Mouse (Mus musculus) embryo, embryonic 10 days (tissue): ENCODE measurements around the gene Galk2.

Experiments
- DNase-seq: peaks from one replicate; pipeline ENCODE4 v3.0.0-alpha.2; 2015; ENCODE audit warnings: low spot score

Gene Galk2

DNA sequence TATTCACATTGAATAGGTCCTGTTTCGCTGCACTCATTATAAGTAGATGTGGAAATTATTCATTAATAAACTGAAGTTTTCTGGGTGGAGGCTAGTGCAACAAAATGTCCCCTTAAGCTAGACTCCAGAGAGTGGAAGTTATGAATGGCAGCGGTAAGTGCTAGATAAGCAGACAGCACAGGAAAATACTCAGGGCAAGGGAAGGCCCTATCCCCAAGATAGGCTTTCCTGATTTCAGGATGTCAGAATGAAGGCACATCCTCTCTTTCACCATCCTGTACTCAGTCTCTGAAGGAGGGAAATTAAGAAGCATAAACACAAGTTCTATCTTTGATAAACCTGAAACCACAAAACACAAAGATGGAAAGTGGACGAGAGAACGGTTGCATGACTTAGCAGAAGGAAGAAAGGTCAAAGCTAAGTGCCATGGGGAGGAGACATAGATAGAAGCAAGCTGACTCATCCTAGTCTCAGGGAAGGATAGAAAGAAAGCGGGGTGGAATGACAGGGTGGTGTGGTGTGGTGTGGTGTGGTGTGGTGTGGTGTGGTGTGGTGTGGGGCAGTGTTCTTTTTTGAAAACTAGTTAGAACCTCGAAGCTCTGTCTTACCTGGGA, 42.0 kb downstream of the Galk2 start:
- DNase-seq, result no peak

DNA sequence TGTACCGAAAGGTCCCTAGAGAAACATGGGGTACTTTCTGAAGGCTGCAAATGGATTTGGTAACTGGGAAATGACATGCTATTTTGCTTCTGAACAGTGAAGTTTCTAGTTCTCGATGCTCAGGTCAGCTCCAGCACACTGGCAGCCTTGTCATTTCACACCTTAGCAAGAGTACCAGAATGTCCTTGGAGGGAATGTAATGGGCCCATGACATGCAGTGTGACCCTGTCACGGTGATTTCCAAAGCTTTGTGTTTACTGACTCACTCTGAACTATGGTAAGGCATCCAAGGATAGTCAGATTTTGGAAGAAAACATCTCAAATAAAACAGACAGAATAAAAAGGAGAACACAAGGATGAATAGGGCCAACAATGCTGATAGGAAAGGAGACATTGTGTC, 42.5 kb downstream of the Galk2 start:
- no peak for DNase-seq

DNA sequence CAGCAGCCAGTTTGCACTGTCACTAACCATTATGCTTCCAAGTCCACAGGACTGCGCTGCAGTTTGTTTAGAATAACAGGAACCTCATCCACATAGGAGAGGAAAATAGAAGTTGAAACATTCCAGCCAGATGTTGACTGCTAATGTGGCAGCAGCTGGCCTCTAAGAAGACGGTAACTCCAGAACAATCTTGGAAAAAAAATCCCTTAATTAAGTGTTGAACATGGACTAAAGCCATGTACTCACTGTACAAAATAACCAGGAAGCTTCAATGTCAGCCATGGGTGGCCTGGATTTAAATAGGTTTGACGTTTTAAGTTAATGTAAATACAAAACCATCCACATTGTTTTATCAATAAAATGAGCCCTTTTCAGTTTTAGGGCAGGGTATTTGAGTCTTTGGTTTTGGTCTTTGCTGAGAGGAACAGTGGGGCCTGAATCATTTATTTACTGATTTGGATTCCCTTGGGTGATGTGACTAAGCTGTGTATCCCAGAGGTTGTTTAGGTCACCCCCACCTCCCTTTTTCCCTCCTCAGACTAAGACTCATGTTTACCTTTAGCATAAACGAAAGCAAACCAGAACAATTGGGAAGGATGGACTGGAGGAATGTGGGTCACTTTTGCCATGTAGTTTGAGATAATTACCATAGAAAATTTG, 47.6 kb downstream of the Galk2 start:
- DNase-seq, result no peak

DNA sequence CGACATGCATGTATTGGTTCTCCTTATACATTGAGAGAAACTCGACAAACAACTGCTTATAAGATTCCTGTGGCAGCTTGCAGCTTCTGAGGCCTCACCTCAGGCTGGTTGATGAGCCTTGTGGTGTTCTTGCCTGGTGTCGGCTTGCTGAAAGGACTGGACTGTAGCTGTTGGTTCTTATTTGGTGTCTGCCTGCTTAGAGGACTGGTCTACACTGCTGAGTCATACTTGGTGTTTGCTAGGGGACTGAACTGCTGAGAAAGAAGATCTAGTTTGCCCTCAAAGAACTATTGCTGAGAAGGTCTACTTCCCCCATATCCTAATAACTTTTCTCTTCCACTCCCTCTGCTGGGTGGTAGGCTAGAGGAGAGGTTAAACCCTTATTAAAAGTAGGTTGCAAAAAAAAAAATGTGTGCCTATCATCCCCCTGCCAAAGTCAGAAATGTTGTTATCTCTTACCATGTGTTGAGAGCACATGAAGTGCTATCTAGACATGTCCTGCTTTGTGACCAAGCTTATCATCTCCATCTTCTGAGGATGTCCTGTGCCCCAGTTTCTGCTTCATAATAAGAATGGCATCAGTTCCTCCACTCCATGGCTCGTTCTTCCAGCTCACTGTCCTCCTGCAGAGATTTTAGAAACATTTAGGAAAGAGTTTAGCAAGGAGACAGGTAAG, 48.8 kb downstream of the Galk2 start:
- DNase-seq, result no peak

DNA sequence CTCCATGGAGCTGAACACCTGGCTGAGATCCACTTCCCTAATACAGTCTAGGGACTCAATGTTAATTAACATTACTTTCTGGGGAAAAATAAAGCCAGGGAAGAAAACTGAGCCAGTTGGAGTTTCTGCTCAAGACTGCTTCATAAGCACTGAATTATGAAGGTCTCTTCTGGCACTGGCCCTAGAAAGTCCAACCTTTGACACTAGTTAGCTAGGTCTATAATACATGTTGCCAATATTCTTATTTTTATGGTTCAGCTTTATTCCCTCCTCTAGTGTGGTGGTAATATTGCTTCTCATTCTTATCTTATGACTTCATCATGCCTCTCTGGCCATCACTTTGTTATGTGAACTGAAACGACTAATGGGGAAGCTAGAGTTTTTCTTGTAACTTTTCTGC, 55.3 kb downstream of the Galk2 start:
- DNase-seq, result no peak

DNA sequence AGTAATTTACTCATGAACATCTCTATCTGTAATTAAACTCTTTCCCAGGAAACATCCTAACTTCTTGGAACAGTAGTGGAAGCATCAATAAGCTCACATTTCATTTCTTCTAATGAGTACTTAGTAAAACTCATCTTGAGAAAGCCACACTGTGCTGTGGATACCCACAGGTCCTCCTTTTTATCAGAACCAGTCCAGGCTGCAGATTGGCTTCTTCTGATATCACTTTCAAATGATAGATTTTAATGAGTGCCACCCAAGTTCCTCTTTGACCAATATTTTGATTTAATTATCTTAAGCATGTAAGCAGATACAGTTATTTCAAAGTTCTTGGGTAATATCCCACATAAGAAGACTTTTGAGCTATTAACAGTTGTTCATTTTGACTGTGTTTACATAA, 55.8 kb downstream of the Galk2 start:
- DNase-seq, result no peak

DNA sequence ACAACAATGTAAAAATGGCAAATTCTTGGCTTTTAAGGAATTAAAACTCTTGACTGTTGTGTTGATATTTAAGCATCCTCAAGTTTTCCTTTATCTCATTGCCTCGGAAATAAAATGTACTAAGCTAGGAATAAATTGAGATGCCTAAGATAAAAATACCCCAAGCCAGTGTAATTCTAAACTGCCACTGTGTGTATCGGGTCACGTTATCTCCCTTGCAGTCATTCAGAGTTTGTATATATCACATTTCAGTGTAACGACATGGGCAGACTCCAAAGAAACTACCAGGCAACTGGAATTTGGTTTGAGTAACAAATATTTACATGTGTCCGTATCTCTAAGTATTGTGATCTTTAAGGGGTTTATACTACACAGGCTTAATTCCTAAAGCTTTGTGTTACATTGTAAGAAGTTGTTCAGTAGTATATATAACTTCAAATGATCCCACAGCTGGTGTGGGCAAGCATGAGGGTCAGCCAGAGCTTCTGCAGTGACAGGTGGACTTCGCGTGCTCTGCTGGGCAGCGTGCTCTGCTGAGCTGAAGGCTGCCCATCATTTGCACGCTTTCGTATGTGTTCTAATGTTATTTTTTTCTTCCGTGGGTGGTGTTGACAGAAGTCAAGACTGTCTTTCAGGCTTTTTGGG, 57.9 kb downstream of the Galk2 start:
- no peak for DNase-seq

DNA sequence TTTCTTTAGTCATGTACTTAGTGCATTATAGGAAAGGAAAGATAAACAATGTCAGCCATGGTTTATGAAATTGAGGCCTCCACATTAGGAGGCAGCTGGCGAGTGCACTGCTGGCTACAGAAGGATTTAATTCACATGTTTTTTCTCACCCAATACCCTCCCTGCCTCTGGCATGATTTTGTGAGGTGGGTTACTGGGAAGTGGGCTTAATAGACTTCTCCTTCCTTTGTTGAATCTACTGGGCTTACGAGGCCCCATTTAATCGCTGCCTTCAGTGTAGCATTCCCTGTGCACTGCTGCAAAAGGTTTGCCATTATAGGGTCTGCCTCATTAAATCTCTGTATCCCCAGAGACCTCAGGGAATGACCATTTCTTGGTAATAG, 58.4 kb downstream of the Galk2 start:
- no peak for DNase-seq

DNA sequence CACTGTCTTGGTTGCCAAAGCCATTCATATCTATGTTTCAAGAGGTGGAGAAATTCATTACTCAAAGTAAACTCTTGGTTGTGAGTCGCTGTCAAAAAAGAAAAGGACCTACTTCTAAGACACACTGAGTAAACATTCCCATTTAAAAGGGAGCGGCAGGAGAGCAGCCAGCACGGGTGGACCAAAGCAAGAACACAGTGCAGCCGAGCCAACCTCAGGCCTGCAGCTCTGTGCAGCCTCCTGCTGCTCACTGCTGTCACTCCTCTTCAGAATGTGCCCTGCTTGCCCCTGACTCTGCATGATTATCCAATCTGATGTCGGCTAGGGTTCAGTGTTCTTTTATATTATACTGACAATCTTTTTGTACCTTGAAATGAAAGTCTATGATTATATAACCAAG, 62.4 kb downstream of the Galk2 start:
- no peak for DNase-seq

DNA sequence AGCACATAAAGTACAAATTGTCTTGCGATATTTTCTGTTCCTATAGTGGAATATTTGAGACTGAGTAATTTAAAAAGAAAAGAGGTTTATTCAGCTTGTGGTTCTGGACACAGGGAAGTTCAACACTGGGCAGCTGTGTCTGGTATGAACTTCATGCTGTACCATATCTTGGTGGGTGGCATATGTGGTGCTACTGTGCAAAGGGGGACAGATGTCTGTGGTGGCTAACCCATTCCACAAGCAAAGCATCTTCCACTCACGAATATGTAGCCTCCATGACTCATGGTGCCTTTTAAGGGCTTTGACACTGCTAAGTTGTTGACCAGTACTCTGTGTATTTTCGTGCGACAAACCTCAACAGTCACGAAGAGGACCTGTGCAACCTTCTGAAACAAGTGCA, 63.2 kb downstream of the Galk2 start:
- no peak for DNase-seq

DNA sequence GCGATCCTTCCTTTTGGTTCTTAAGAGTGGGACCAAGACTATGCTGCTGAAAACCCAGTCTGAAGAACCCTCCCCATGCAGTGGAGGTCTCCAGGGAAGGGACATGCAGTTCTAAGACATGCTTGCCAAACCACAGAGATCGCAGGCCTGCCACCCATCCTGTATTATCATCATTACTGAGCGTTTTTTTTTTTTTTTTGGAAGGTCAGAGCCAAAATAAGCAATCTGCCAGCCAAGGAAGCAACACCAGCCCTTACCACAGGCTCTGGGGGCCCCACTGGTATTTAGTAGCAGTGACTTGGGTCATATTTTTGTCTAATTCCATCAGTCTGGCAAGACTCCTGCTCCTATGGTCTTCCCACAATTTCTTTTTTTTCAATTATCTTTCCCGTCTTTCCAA, 64.0 kb downstream of the Galk2 start:
- no peak for DNase-seq

DNA sequence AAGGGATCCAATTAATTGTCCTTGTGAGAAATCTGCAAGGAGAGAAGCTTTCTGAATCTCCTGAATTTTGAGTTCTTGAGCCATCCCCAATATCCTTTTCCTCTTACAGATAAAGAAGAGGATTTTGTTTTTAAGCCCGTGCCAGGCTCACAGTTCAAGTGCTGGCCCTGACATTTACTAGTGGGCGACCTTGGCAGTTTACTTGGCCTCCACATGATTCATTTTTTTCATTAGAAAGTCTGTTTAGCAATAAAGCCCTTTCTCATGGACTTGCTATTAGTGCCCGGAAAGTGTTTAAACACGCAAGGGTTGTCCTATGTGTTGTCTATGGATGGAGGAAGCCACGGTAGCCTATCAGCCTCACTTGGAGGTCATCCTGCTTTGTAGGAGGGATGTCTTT, 64.4 kb downstream of the Galk2 start:
- no peak for DNase-seq

DNA sequence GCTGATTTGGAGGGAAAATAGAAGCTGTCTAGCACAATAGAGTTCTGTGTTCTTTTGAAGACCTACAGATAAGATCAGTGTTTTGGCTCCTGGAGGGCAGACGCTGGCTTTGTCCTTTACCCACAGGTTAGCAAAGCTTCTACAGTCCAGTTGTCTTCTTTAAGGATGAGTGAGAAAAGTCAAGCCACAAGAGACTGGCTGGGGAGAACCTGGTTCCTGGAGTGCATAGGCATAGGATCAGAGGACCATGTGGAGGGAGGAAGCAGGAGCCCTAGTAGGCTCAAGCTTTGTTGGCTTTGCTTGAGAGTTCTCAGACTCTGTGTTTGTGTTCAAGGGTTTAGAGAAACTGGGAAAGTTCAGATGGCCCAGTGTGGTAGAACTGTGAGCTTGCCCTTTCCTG, 65.6 kb downstream of the Galk2 start:
- DNase-seq, result no peak

DNA sequence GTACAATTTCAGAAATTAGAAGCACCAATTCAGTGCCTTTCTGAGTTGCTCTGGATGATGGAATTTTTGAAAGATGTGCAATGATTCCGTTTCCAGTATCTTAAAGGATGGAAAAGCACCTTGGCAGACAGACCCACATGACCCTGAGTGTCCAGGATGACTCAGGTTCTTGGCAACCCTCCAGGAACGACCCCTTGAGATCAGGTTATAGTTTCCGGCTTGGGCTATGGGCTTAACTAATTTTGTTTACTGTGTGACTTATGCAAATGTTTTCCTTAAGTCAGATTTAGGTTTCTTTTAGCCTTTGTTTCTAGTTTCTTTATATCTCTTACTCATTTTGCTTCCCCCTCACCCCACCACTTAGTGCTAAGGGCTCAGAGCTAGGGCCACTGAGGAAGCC, 66.2 kb downstream of the Galk2 start:
- DNase-seq, result no peak

DNA sequence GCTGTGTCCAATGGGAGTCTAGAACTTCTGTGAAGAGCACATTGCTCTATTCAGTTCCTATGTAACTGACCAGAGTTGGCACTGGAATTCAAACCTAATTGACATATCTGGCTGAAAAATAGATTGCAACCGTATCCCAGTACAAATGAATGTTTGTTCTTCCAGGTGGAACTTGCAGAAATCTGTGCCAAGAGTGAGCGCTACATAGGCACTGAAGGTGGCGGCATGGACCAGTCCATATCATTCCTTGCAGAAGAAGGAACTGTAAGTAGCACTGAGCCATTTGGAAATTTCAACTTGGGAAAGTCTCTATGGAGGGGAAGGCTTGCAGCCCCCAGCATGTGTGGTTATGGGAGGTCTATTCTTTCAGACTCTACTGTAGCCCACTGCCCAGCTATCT, 70.5 kb downstream of the Galk2 start:
- DNase-seq, result no peak

DNA sequence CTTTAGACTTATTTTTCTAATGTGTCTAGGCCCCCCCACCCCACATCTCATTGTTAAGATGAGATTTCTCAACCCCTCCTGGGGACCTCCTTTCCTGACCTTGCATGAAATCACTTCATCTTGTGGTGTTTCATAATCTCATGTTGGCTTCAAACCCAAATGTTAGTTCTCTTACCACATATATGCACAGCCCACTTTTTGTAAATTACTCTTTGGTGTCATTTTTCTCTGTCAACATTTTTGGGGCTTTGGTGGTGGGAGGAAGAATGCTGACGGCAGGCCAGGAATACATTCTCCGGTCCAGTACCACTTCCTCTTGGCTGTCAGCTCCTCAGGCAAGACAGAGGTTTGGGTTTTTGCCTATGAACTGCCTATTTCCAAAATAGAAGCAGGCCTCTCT, 71.0 kb downstream of the Galk2 start:
- DNase-seq, result no peak

DNA sequence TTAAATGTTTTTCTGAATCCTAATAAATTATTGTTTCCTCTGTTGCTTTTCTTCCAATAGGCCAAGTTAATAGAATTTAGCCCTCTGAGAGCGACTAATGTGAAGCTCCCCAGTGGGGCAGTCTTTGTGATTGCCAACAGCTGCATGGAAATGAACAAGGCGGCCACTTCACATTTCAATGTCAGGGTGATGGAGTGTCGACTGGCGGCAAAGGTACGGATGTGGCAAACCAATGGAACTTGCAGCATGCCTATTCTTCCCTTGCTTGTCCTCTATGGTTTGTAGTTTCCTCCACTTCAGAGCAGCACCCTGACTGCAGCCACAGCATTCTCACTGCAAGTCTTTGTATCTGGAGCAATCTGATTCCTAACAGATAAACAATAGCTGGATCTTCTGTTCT, 72.3 kb downstream of the Galk2 start:
- DNase-seq, result no peak

DNA sequence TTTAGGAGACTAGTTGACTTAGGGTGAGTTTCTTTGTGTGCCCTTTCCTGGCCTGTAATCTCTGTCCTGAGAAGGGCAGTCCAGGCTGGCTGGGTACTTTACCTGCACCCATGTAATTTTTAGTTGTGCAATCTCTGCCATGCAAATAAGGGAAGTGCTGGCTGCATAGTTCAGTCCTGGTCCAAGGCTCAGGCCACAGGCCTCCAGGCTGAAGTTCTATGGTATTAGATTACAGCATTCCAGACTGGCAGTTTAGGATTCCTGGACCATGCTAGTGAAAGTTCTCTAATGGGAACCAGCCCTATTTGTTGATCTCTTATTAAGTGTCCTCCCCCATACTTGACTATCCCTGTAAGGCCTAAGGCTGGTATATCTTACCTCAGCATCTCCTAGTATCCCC, 73.8 kb downstream of the Galk2 start:
- peak; percentile 52 for DNase-seq

DNA sequence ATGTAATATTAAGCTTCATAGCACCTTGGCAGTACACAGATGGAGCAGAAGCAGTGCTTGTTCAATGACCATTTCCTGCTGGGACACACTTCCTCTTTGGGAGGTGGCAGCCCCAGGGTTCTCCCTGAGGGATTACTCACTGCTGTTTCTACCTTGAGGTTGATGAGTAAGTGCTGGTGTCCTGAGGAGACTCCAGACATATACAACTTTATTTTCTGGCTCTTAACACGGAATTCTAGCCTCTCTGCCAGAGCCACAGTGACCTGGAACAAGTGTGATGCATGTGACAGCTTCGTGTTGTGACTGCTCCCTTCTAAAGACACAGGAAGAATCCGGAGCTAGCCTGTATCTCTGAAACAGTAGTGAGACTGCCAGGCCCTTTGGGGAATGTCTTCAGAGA, 75.1 kb downstream of the Galk2 start:
- DNase-seq, result no peak

DNA sequence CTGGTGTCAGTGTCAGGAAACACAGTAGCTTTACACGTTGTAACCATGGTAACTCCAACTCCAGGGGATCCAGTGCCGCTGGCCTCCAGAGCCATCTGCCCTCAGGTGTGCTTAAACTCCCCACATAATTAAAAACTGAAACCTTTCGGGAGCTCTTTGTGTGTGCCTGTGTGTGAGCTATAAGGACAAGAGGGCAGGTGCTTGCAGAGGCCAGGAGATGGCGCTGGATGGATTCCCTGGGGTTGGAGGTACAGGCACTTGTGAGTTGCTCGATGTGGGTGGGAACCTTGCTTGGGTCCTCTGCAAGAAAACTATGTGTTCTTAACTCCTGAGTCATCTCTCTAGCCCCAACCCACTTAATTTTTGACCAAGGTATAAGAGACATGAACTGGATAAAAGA, 77.5 kb downstream of the Galk2 start:
- no peak for DNase-seq

DNA sequence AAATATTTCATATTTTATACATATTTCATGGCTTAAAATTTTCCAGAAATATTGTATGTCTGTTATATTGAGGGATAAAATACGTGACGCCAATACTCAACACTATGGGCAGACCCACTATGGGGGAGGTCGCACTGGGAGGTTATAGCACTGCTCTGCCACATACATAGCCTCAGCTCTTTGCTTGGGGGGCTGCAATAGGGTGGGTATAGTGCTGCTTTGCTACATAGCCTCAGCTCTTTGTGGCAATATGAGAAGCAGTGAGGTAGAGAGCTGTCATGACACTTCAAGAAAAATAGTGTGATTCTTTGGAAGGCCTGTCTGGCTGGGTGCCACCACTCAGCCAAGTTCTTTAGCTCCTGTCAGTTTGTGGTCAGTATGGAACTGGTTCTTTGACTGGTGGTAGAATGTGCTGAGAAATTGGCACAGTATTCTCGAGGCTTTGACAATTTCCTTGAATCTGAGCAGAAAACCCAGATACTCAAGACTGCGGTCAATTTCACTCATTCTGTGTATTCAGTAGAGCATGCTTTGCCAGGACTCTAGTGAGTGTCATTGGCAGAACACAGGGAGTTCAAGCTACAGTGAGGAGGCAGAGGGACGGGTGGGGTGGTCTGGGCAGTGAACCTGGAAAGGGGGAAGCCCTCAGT, 80.2 kb downstream of the Galk2 start:
- DNase-seq, result no peak

DNA sequence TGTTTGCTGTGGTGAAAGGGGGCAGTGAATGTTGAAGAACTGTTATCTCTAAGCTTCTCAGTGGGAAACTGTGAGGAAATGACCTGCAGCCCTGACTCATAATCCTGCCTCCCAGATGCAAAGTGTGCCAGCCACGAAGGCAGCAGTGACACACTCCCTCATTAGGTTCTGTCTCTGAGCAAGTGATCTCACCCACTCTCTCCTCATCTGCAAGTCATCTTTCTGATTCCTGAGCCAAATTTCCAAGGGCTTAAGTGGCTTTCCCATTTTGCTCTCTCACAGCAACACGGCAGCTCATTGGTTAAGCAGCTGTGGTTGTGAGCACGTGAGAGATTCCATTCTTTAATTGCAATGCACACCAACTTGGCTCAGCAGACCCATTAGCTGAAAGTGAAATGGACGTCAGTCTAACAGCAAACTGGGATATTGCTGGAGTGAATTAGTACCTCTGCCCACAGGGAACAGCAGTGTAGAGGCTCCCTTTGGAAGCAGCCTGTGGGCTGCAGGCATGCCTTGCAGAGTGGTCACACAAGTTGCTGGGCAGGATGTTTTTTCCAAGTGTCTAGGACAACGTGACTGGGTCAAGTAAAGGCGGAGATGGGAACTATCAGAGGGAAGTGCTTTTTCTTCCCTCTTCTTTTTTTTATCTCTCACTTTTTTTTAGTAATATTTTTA, 82.3 kb downstream of the Galk2 start:
- DNase-seq, result no peak
